Mouse (Mus musculus): ENCODE measurements around the gene Asic2.

GRCm38 (mm10) chr11:80955915-80956314 lies 1012.3 kb downstream of the Asic2 start:
- TF ChIP-seq CTCF (IDR thresholded peaks at IDR 0.05; ENCODE audit: borderline replicate concordance, control insufficient read depth, extremely low read depth, insufficient read depth, low read length, poor library complexity) (no peak), POLR2A (IDR thresholded peaks at IDR 0.05; ENCODE audit: control insufficient read depth, extremely low read depth, insufficient read depth, low read length, poor library complexity) (no peak)
